Mouse (Mus musculus) lung, adult 2 months (tissue): ENCODE data around the gene 9530003J23Rik. TPM values are rescaled to one million over a fixed set of nuclear protein-coding genes. Genes with fewer than 3 reads are reported as not detected.
A peak's percentile ranks its signal among the peaks of the same experiment; 100 is the strongest.
"Not testable (repeated sequence)": the region's sequence is repeated elsewhere in the genome, so short reads cannot be mapped to it uniquely, and the experiment has no call there.

ENCODE experiments used
- DNase-seq: peaks from one replicate; pipeline ENCODE4 v3.0.0; 2022
- H3K4me1 ChIP-seq: fragments of 200-500 bp; 2 replicates; pipeline ENCODE4 v1.6.1; 2011; ENCODE audit warnings: low read length; ENCODE audit not compliant: control insufficient read depth, insufficient read depth
- H3K4me3 ChIP-seq: fragments of 200-500 bp; replicated peaks from 2 replicates; pipeline ENCODE3; 2011; ENCODE audit warnings: low read depth, mild to moderate bottlenecking, control low read depth, low read length; ENCODE audit errors: extremely low read depth
- CTCF ChIP-seq: fragments of 200-500 bp; IDR thresholded peaks from 2 replicates; pipeline ENCODE4 v1.5.1; 2011; ENCODE audit warnings: mild to moderate bottlenecking, low read length, control low read depth; ENCODE audit not compliant: insufficient read depth
- POLR2A ChIP-seq: fragments of 200-500 bp; IDR thresholded peaks from 2 replicates; pipeline ENCODE4 v1.6.1; 2011; ENCODE audit warnings: low read depth, mild to moderate bottlenecking, control low read depth, low read length, borderline replicate concordance; ENCODE audit errors: extremely low read depth
- WGBS: fragments of 180-500 bp; shearing (Covaris S2); methylation state at CpG from one replicate; pipeline ENCODE4 v1.1.7; 2018; 5-methylcytosine and 5-hydroxymethylcytosine counted together
- polyA plus RNA-seq: library from polyadenylated mRNA; depleted of rRNA; stranded (reverse); fragments of >200 nt; gene quantifications from 2 replicates; pipeline ENCODE4 v1.2.3, GENCODE M21; 2012

Gene 9530003J23Rik
- polyA plus RNA-seq, 1 experiment = 0.27 TPM

GRCm38 (mm10) chr10:117281381-117281920, 42.9 kb upstream of the 9530003J23Rik start:
- 63% methylated on average over 7 of the region's 7 CpGs for WGBS
- peak overlapping the region; percentile 83 for H3K4me3 ChIP-seq
- TF ChIP-seq CTCF (no peak), POLR2A (0 out of 2 replicates have a peak, but pooled peaks have one; percentile 8)
- DNase-seq = no peak
- no peaks in the 10 kb centered on the region; the same call in none of the 2 replicates for H3K4me1 ChIP-seq

- Histone ChIP-seq H3K4me3 (peak overlapping the region; percentile 35), H3K4me1 (no peaks in the 10 kb centered on the region; the same call in 1 of the 2 replicates)
- TF ChIP-seq CTCF = no peak
- peak; percentile 61; the same call in 1 of the 2 replicates for TF ChIP-seq POLR2A
- DNase-seq = no peak
- WGBS = 68% methylated on average over 1 of the region's 1 CpGs
These were observed 41.5 kb upstream of the 9530003J23Rik start for GRCm38 (mm10) chr10:117280000-117280399.

- not testable (repeated sequence) for DNase-seq, H3K4me3 ChIP-seq, H3K4me1 ChIP-seq
- 44% methylated on average over 2 of the region's 2 CpGs for WGBS
These were observed 40.0 kb upstream of the 9530003J23Rik start for GRCm38 (mm10) chr10:117278510-117278909.

DNA sequence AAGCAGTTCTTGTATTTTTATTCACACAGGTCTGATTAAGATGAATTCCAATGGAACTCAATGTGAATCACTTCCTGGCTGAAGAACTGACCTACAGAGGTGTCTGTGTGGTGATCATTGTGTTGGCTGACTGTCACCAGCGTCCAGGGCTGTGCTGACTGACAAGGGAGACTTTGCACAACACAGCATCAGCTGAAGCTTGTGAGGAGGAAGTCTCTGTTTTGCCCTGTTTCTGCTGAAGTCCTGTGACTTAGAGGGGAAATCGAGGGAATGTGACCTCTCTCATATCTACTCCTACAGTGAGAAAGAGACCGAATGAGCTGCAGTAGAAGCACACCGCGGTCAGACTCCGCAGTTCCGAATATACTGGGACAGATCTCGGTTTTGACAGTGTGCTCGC, 39.3 kb upstream of the 9530003J23Rik start:
- WGBS = 65% methylated on average over 9 of the region's 9 CpGs
- peak; percentile 29; the same call in 1 of the 2 replicates for TF ChIP-seq POLR2A
- not testable (repeated sequence) for H3K4me3 ChIP-seq, DNase-seq, H3K4me1 ChIP-seq

GRCm38 (mm10) chr10:117275681-117276369, 37.3 kb upstream of the 9530003J23Rik start:
- H3K4me1 ChIP-seq = no peaks in the 10 kb centered on the region
- H3K4me3 ChIP-seq = no peak overlapping the region
- TF ChIP-seq POLR2A (0 out of 2 replicates have a peak, but pooled peaks have one; percentile 54), CTCF (no peak)
- 65% methylated on average over 10 of the region's 10 CpGs for WGBS
- no peak for DNase-seq

GRCm38 (mm10) chr10:117274645-117275044, 36.1 kb upstream of the 9530003J23Rik start:
- 56% methylated on average over 4 of the region's 7 CpGs for WGBS
- not testable (repeated sequence) for H3K4me1 ChIP-seq, DNase-seq, H3K4me3 ChIP-seq

GRCm38 (mm10) chr10:117272023-117272422, 33.5 kb upstream of the 9530003J23Rik start:
- no peaks in the 10 kb centered on the region for H3K4me1 ChIP-seq
- DNase-seq = no peak
- no peak overlapping the region for H3K4me3 ChIP-seq
- no peak for TF ChIP-seq CTCF
- no peak for TF ChIP-seq POLR2A

GRCm38 (mm10) chr10:117259870-117260269, 21.4 kb upstream of the 9530003J23Rik start:
- DNase-seq = no peak
- Histone ChIP-seq H3K4me1 (no peaks in the 10 kb centered on the region), H3K4me3 (no peak overlapping the region)
- no peak for TF ChIP-seq CTCF
- no peak for TF ChIP-seq POLR2A

GRCm38 (mm10) chr10:117235866-117236265, 2.6 kb downstream of the 9530003J23Rik start:
- no peak for TF ChIP-seq POLR2A
- no peak for TF ChIP-seq CTCF
- Histone ChIP-seq H3K4me3 (no peak overlapping the region), H3K4me1 (no peaks in the 10 kb centered on the region)
- WGBS = 37% methylated on average over 11 of the region's 11 CpGs
- no peak for DNase-seq

DNA sequence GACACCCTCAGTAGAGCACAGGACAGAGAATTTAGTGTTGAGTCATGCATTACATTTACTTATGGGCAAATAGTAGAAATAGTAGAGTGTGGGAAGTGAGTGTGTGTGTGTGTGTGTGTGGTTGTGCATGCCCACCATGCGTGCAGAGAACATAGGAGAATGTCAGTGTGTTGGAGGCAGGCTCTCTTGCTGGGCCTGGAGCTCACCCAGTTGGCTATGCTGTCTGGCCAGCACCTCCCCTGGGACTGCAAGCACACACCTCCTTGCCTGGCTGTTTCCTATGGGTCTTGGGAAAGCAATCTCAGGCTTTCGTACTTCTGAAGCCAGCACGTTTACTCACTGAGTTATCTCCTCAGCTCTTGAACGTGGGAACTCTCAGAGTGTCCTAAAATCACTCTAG, 3.7 kb downstream of the 9530003J23Rik start:
- 53% methylated on average over 4 of the region's 4 CpGs for WGBS
- H3K4me1 ChIP-seq = no peaks in the 10 kb centered on the region
- H3K4me3 ChIP-seq = no peak overlapping the region
- TF ChIP-seq POLR2A (no peak), CTCF (no peak)
- DNase-seq = no peak

GRCm38 (mm10) chr10:117229826-117230225, 8.7 kb downstream of the 9530003J23Rik start:
- DNase-seq = no peak
- Histone ChIP-seq H3K4me3 (no peak overlapping the region), H3K4me1 (0 out of 2 replicates have a peak, but pooled peaks cover 1% of the 10 kb centered on the region)
- TF ChIP-seq POLR2A = peak; percentile 43; the same call in 1 of the 2 replicates
- TF ChIP-seq CTCF = no peak
- WGBS = 70% methylated on average over 16 of the region's 16 CpGs
